Mouse (Mus musculus) MEL (cell line): ENCODE measurements around the gene Htr2a. TPM values are rescaled to one million over a fixed set of nuclear protein-coding genes. Genes with fewer than 3 reads are reported as not detected.

ENCODE experiments used
- DNase-seq: peaks from one replicate; pipeline ENCODE4 v3.0.0; 2011; ENCODE audit warnings: low read depth, low spot score
- H3K27ac ChIP-seq: 2 replicates; pipeline ENCODE4 v1.5.1; 2012; ENCODE audit warnings: low read depth, mild to moderate bottlenecking, control low read depth, low read length, moderate library complexity; ENCODE audit not compliant: control insufficient read depth
- H3K27me3 ChIP-seq, 2 experiments: fragments of 150-350 bp in 1 of 2; sonication (generic) in 1 of 2; 2 replicates each; pipeline ENCODE4 v1.6.1; 2012; ENCODE audit warnings: low read length in 2 of 2, mild to moderate bottlenecking in 2 of 2, improper control_type of control experiment in 1 of 2, moderate library complexity in 1 of 2; ENCODE audit not compliant: insufficient read depth in 2 of 2, control insufficient read depth in 1 of 2
- H3K36me3 ChIP-seq, 2 experiments: 2 replicates each; pipeline ENCODE4 v1.6.1; 2012 to 2014; ENCODE audit warnings: low read length in 2 of 2, improper control_type of control experiment in 1 of 2, inconsistent platforms in 1 of 2, mild to moderate bottlenecking in 1 of 2; ENCODE audit not compliant: insufficient read depth in 2 of 2, control insufficient read depth in 1 of 2
- H3K4me1 ChIP-seq, 2 experiments: fragments of 150-350 bp in 1 of 2; sonication (generic) in 1 of 2; 2 replicates each; pipeline ENCODE4 v1.6.1; 2012; ENCODE audit warnings: low read length in 2 of 2, improper control_type of control experiment in 1 of 2, mild to moderate bottlenecking in 1 of 2; ENCODE audit not compliant: insufficient read depth in 2 of 2, control insufficient read depth in 1 of 2
- H3K4me3 ChIP-seq, 2 experiments: fragments of 150-350 bp in 1 of 2; sonication (generic) in 1 of 2; 2 replicates each; pipeline ENCODE4 v1.5.1; 2012; ENCODE audit warnings: low read depth in 2 of 2, low read length in 2 of 2, mild to moderate bottlenecking in 2 of 2, moderate library complexity in 2 of 2, control low read depth in 1 of 2, improper control_type of control experiment in 1 of 2; ENCODE audit not compliant: control insufficient read depth in 1 of 2, insufficient read depth in 1 of 2
- H3K79me2 ChIP-seq: 2 replicates; pipeline ENCODE4 v1.6.1; 2012; ENCODE audit warnings: mild to moderate bottlenecking, low read length, moderate library complexity; ENCODE audit not compliant: control insufficient read depth, poor library complexity, insufficient read depth
- H3K9ac ChIP-seq: 2 replicates; pipeline ENCODE4 v1.6.1; 2012; ENCODE audit warnings: low read depth, mild to moderate bottlenecking, control low read depth, low read length, moderate library complexity; ENCODE audit not compliant: control insufficient read depth, poor library complexity, severe bottlenecking
- H3K9me3 ChIP-seq: fragments of 150-350 bp; sonication (generic); replicated peaks from 2 replicates; pipeline ENCODE4 v1.6.1; 2012; ENCODE audit warnings: mild to moderate bottlenecking, low read length, improper control_type of control experiment, moderate library complexity; ENCODE audit not compliant: insufficient read depth
- EP300 ChIP-seq, 2 experiments: IDR thresholded peaks; 2 replicates each; pipeline ENCODE4 v1.6.1; 2011; ENCODE audit warnings: improper control_type of control experiment in 2 of 2, low read length in 2 of 2, low read depth in 1 of 2, mild to moderate bottlenecking in 1 of 2
- GATA1 ChIP-seq: IDR thresholded peaks from 2 replicates; pipeline ENCODE4 v1.6.1; 2011; ENCODE audit warnings: low read depth, low read length, improper control_type of control experiment
- HCFC1 ChIP-seq: IDR thresholded peaks from 2 replicates; pipeline ENCODE4 v1.6.1; 2012; ENCODE audit warnings: low read depth, mild to moderate bottlenecking, inconsistent platforms, low read length, improper control_type of control experiment, moderate library complexity
- JUND ChIP-seq: IDR thresholded peaks from 2 replicates; pipeline ENCODE4 v1.6.1; 2011; ENCODE audit warnings: low read depth, mild to moderate bottlenecking, improper control_type of control experiment, low read length
- MAX ChIP-seq: IDR thresholded peaks from 2 replicates; pipeline ENCODE4 v1.6.1; 2011; ENCODE audit warnings: low read length, improper control_type of control experiment
- MAZ ChIP-seq: IDR thresholded peaks from 2 replicates; pipeline ENCODE4 v1.6.1; 2012; ENCODE audit warnings: low read depth, mild to moderate bottlenecking, inconsistent platforms, low read length, improper control_type of control experiment
- MEF2A ChIP-seq: IDR thresholded peaks from 2 replicates; pipeline ENCODE4 v1.6.1; 2014; ENCODE audit warnings: low read depth, mild to moderate bottlenecking, inconsistent platforms, low read length, improper control_type of control experiment; ENCODE audit not compliant: poor library complexity, insufficient replicate concordance, severe bottlenecking; ENCODE audit errors: extremely low read depth
- POLR2A ChIP-seq, 2 experiments: IDR thresholded peaks; 2 replicates each; pipeline ENCODE4 v1.6.1; 2011 to 2012; ENCODE audit warnings: low read length in 2 of 2, mild to moderate bottlenecking in 2 of 2, control low read depth in 1 of 2, improper control_type of control experiment in 1 of 2, low read depth in 1 of 2, moderate library complexity in 1 of 2; ENCODE audit not compliant: control insufficient read depth in 1 of 2, insufficient read depth in 1 of 2, poor library complexity in 1 of 2
- POLR2AphosphoS2 ChIP-seq: IDR thresholded peaks from 2 replicates; pipeline ENCODE4 v1.6.1; 2011; ENCODE audit warnings: low read length, improper control_type of control experiment
- POLR2AphosphoS5 ChIP-seq: IDR thresholded peaks from 2 replicates; pipeline ENCODE4 v1.6.1; 2012; ENCODE audit warnings: low read depth, borderline replicate concordance, mild to moderate bottlenecking, inconsistent platforms, low read length, moderate library complexity, mixed read lengths
- RCOR1 ChIP-seq: IDR thresholded peaks from 2 replicates; pipeline ENCODE4 v1.6.1; 2012; ENCODE audit warnings: low read depth, mild to moderate bottlenecking, inconsistent platforms, low read length, improper control_type of control experiment
- SIN3A ChIP-seq: IDR thresholded peaks from 2 replicates; pipeline ENCODE4 v1.6.1; 2012; ENCODE audit warnings: low read length, improper control_type of control experiment, inconsistent platforms
- TAL1 ChIP-seq: IDR thresholded peaks from 2 replicates; pipeline ENCODE4 v1.6.1; 2012; ENCODE audit warnings: mild to moderate bottlenecking, inconsistent platforms, low read length, moderate library complexity, mixed read lengths
- TBP ChIP-seq: IDR thresholded peaks from 2 replicates; pipeline ENCODE4 v1.8.0; 2011; ENCODE audit warnings: low read depth, low read length, improper control_type of control experiment
- TCF12 ChIP-seq: IDR thresholded peaks from 2 replicates; pipeline ENCODE4 v1.6.1; 2014; ENCODE audit warnings: low read depth, mild to moderate bottlenecking, inconsistent platforms, low read length, improper control_type of control experiment, moderate library complexity
- USF1 ChIP-seq: IDR thresholded peaks from 2 replicates; pipeline ENCODE4 v1.6.1; 2014; ENCODE audit warnings: low read depth, mild to moderate bottlenecking, inconsistent platforms, low read length, improper control_type of control experiment, moderate library complexity
- USF2 ChIP-seq, 2 experiments: IDR thresholded peaks; 2 replicates each; pipeline ENCODE4 v1.6.1; 2011 to 2012; ENCODE audit warnings: improper control_type of control experiment in 2 of 2, low read length in 2 of 2, borderline replicate concordance in 1 of 2, inconsistent platforms in 1 of 2, low read depth in 1 of 2, mild to moderate bottlenecking in 1 of 2; ENCODE audit not compliant: insufficient read depth in 1 of 2
- ZC3H11A ChIP-seq: IDR thresholded peaks from 2 replicates; pipeline ENCODE4 v1.6.1; 2012; ENCODE audit warnings: low read depth, mild to moderate bottlenecking, inconsistent platforms, low read length, improper control_type of control experiment
- ZNF384 ChIP-seq: IDR thresholded peaks from 2 replicates; pipeline ENCODE4 v1.6.1; 2012; ENCODE audit warnings: low read depth, mild to moderate bottlenecking, inconsistent platforms, low read length, improper control_type of control experiment
- polyA plus RNA-seq, 2 experiments: library from polyadenylated mRNA; stranded (reverse) in 1 of 2; unstranded in 1 of 2; fragments of >175 nt in 1 of 2; fragments of >200 nt in 1 of 2; gene quantifications; 2 replicates each; pipeline versions ENCODE4 v1.2.1 to v1.2.4; 2012; ENCODE audit warnings: low replicate concordance in 2 of 2, low read depth in 1 of 2; ENCODE audit not compliant: insufficient read length in 2 of 2, insufficient read depth in 1 of 2, missing spikeins in 1 of 2
- total RNA-seq: library from RNA; depleted of rRNA; stranded (reverse); fragments of 300-350 nt; gene quantifications from 2 replicates; pipeline ENCODE4 v1.2.3, GENCODE M21; 2012

Gene Htr2a
- total and polyA plus RNA-seq, 3 experiments = 0.65 to 1.4 TPM; not detected in 1

GRCm38 (mm10) chr14:74696766-74697165 lies 56.1 kb downstream of the Htr2a start:
- H3K27ac ChIP-seq = no peak overlapping the region
- DNase-seq = no peak
- H3K9ac ChIP-seq = no peak overlapping the region
- H3K36me3 ChIP-seq = no peaks in the 10 kb centered on the region; a peak in 1 of 4 replicates
- no peaks in the 10 kb centered on the region for H3K79me2 ChIP-seq
- H3K4me1 ChIP-seq = no peaks in the 10 kb centered on the region
- H3K27me3 ChIP-seq = no peaks in the 10 kb centered on the region
- TF ChIP-seq ZC3H11A (no peak), TCF12 (no peak)
- H3K9me3 ChIP-seq = no peaks in the 10 kb centered on the region
- H3K4me3 ChIP-seq = no peak overlapping the region

- Histone ChIP-seq H3K4me3 (no peak overlapping the region), H3K9ac (no peak overlapping the region), H3K27ac (no peak overlapping the region), H3K79me2 (no peaks in the 10 kb centered on the region), H3K27me3 (no peaks in the 10 kb centered on the region), H3K9me3 (no peaks in the 10 kb centered on the region), H3K4me1 (no peaks in the 10 kb centered on the region), H3K36me3 (no peaks in the 10 kb centered on the region; a peak in 1 of 4 replicates)
- DNase-seq = no peak
- TF ChIP-seq JUND (no peak), ZC3H11A (no peak), USF2 (IDR thresholded peaks at IDR 0.05; ENCODE audit: borderline replicate concordance in 1 of 2, insufficient read depth in 1 of 2, low read depth in 1 of 2, low read length in 2 of 2) (no peak), SIN3A (no peak), POLR2A (IDR thresholded peaks at IDR 0.05; ENCODE audit: control insufficient read depth in 1 of 2, insufficient read depth in 1 of 2, low read depth in 1 of 2, low read length in 2 of 2, poor library complexity in 1 of 2) (no peak), TAL1 (no peak), MAX (no peak), HCFC1 (no peak), POLR2AphosphoS5 (no peak), TBP (no peak), MAZ (no peak), ZNF384 (no peak), USF1 (no peak), GATA1 (no peak), RCOR1 (no peak), MEF2A (no peak), POLR2AphosphoS2 (no peak), EP300 (IDR thresholded peaks at IDR 0.05; ENCODE audit: low read depth in 1 of 2, low read length in 2 of 2) (no peak), TCF12 (no peak)
These were observed 56.8 kb downstream of the Htr2a start for GRCm38 (mm10) chr14:74697432-74697831.
